Mouse (Mus musculus): ENCODE measurements around the gene Tmem51.

Gene Tmem51

GRCm38 (mm10) chr4:142084131-142084899 lies at the start of gene Tmem51:
Gene Tmem51, minus strand, starts transcription at chr4:142084304.
- no peak for DNase-seq (ENCODE audit: low read depth, low spot score)

GRCm38 (mm10) chr4:142130162-142130561 lies 46.1 kb upstream of the Tmem51 start:
- DNase-seq (ENCODE audit: low read depth, low spot score): no peak

- DNase-seq (ENCODE audit: low read depth, low spot score): no peak
Measured at GRCm38 (mm10) chr4:142127275-142127788, 43.2 kb upstream of the Tmem51 start.

- no peak for DNase-seq (ENCODE audit: low read depth, low spot score)
Measured at GRCm38 (mm10) chr4:142126641-142127274, 42.7 kb upstream of the Tmem51 start.

GRCm38 (mm10) chr4:142121164-142121563 lies 37.1 kb upstream of the Tmem51 start:
- no peak for DNase-seq (ENCODE audit: low read depth, low spot score)

- DNase-seq (ENCODE audit: low read depth, low spot score): no peak
Measured at GRCm38 (mm10) chr4:142118522-142118921, 34.4 kb upstream of the Tmem51 start.

- DNase-seq (ENCODE audit: low read depth, low spot score): no peak
Measured at GRCm38 (mm10) chr4:142117993-142118392, 33.9 kb upstream of the Tmem51 start.

- no peak for DNase-seq (ENCODE audit: low read depth, low spot score)
Measured at GRCm38 (mm10) chr4:142113306-142113705, 29.2 kb upstream of the Tmem51 start.

- no peak for DNase-seq (ENCODE audit: low read depth, low spot score)
Measured at GRCm38 (mm10) chr4:142103081-142103671, 19.1 kb upstream of the Tmem51 start.

GRCm38 (mm10) chr4:142098303-142098702 lies 14.2 kb upstream of the Tmem51 start:
- peak; percentile 23 for DNase-seq (ENCODE audit: low read depth, low spot score)

- peak; percentile 76 for DNase-seq (ENCODE audit: low read depth, low spot score)
Measured at GRCm38 (mm10) chr4:142097871-142098270, 13.8 kb upstream of the Tmem51 start.

- peak; percentile 63 for DNase-seq (ENCODE audit: low read depth, low spot score)
Measured at GRCm38 (mm10) chr4:142095513-142096241, 11.6 kb upstream of the Tmem51 start.

GRCm38 (mm10) chr4:142094386-142094785 lies 10.3 kb upstream of the Tmem51 start:
- DNase-seq (ENCODE audit: low read depth, low spot score): no peak

GRCm38 (mm10) chr4:142091100-142091499 lies 7.0 kb upstream of the Tmem51 start:
- no peak for DNase-seq (ENCODE audit: low read depth, low spot score)

- no peak for DNase-seq (ENCODE audit: low read depth, low spot score)
Measured at GRCm38 (mm10) chr4:142089966-142090365, 5.9 kb upstream of the Tmem51 start.

- DNase-seq (ENCODE audit: low read depth, low spot score): no peak
Measured at GRCm38 (mm10) chr4:142088836-142089235, 4.7 kb upstream of the Tmem51 start.

- no peak for DNase-seq (ENCODE audit: low read depth, low spot score)
Measured at GRCm38 (mm10) chr4:142088409-142088808, 4.3 kb upstream of the Tmem51 start.

GRCm38 (mm10) chr4:142084936-142085563 lies 946 bp upstream of the Tmem51 start:
- DNase-seq (ENCODE audit: low read depth, low spot score): no peak

GRCm38 (mm10) chr4:142083762-142084130 lies 358 bp downstream of the Tmem51 start:
- no peak for DNase-seq (ENCODE audit: low read depth, low spot score)

- DNase-seq (ENCODE audit: low read depth, low spot score): no peak
Measured at GRCm38 (mm10) chr4:142083193-142083592, 911 bp downstream of the Tmem51 start.

GRCm38 (mm10) chr4:142082703-142083102 lies 1.4 kb downstream of the Tmem51 start:
- no peak for DNase-seq (ENCODE audit: low read depth, low spot score)

All from 3T3-L1 (cell line).